Comparison of ENCODE assay signal across 8 mouse cellular contexts in the genomic region with DNA sequence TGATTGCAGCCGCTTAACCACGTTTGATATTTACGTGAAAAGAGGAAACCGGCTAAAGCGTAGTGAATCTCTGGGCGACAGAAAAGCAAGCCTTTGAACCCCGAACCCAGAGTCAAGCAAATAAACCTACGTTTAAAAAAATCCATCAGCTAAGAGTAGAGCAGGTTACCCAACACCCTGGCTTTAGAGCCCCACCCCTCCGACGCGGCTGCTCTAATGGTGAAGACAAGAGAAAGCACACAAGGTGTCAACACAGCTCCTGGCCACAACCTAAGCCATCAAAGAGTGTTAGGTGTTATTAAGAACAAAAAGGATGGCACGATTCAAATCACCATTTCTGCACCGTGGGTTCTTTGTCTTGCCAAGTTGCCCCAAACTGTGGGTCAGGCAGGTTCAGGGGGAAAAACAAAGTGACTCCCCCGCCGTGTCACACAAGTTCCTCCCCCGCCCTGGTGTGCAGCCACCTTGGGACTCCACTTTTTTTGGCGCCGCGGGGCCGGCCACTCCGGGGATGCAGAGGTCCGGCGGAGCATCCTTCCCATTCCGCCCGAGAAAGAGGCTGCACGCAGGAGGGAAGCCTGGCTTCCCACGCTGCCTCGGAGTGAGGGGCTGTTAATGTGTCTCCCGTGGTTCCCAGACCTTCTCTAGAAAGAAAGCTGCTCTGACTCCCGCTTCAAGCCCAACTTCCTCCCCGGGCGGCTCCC. TPM values are rescaled to one million over a fixed set of nuclear protein-coding genes. Genes with fewer than 3 reads are reported as not detected.
A peak's percentile ranks its signal among the peaks of the same experiment; 100 is the strongest.
DNase-seq lines count a peak whose midpoint lies in the region; ATAC-seq lines count a peak whose summit lies in the region.

No protein-coding gene starts in this region.

- H3K9me3 ChIP-seq in heart, embryonic 10.5 days, result no peaks in the 10 kb centered on the region
- H3K9me3 ChIP-seq in midbrain, embryonic 11.5 days (ENCODE audit: control insufficient read depth, low read length), result no peaks in the 10 kb centered on the region

- H3K27me3 ChIP-seq in heart, embryonic 10.5 days (ENCODE audit: insufficient read depth, poor library complexity, severe bottlenecking), result peaks cover 69% of the 10 kb centered on the region
- H3K27me3 ChIP-seq in midbrain, embryonic 11.5 days (ENCODE audit: control insufficient read depth, insufficient read depth, low read length), result peaks cover 54% of the 10 kb centered on the region

- ATAC-seq in midbrain, embryonic 11.5 days (ENCODE audit: low FRiP score), result peak; percentile 10; the same call in 1 of the 2 replicates
- ATAC-seq in monocyte, adult 5-6 weeks (replicated peaks; ENCODE audit: insufficient number of reproducible peaks, low FRiP score, low TSS enrichment, poor library complexity, severe bottlenecking), result no peak

- WGBS in heart, embryonic 10.5 days, result 3% methylated on average over 32 of the region's 32 CpGs
- WGBS in midbrain, embryonic 11.5 days, result 2% methylated on average over 32 of the region's 32 CpGs

- DNase-seq in heart, embryonic 10.5 days (ENCODE audit: low spot score), result no peak
- no peak for DNase-seq in heart, adult 11 months
- DNase-seq in A20 (ENCODE audit: low read depth, low spot score), result peak; percentile 25
- DNase-seq in induced T-regulatory cell, adult 2 months (ENCODE audit: low read depth), result peak; percentile 67
- peak; percentile 96 for DNase-seq in midbrain, embryonic 11.5 days (ENCODE audit: low spot score, missing footprints)
- DNase-seq in left cerebral cortex, postnatal 4 days, result no peak

- peak overlapping the region; percentile 60 for H3K9ac ChIP-seq in midbrain, embryonic 11.5 days (ENCODE audit: low read length)

- H3K27ac ChIP-seq in heart, embryonic 10.5 days, result peak overlapping the region; percentile 85
- no peak overlapping the region for H3K27ac ChIP-seq in brown adipose tissue, adult 24 weeks (replicated peaks; ENCODE audit: low read depth, low read length)
- H3K27ac ChIP-seq in midbrain, embryonic 11.5 days (ENCODE audit: low read depth, low read length), result no peak overlapping the region

- H3K36me3 ChIP-seq in heart, embryonic 10.5 days, result no peaks in the 10 kb centered on the region
- H3K36me3 ChIP-seq in midbrain, embryonic 11.5 days (ENCODE audit: control insufficient read depth, insufficient read depth, low read length), result no peaks in the 10 kb centered on the region

- intact Hi-C loops in left cerebral cortex, postnatal 4 days (cut with DNase I), result loop anchor here (10.0 kb wide), 2 partner anchors 113 to 173 kb away; a partner anchor contains a TSS

- H3K4me1 ChIP-seq in heart, embryonic 10.5 days, result peaks cover 50% of the 10 kb centered on the region
- H3K4me1 ChIP-seq in brown adipose tissue, adult 24 weeks (ENCODE audit: control insufficient read depth, insufficient read depth, insufficient read length, low read length), result no peaks in the 10 kb centered on the region; the same call in 1 of the 2 replicates
- H3K4me1 ChIP-seq in midbrain, embryonic 11.5 days (ENCODE audit: control insufficient read depth, insufficient read depth, low read length), result peaks cover 11% of the 10 kb centered on the region

- H3K4me3 ChIP-seq in heart, embryonic 10.5 days, result peak overlapping the region; percentile 88
- peak overlapping the region; percentile 77 for H3K4me3 ChIP-seq in brown adipose tissue, adult 24 weeks (ENCODE audit: insufficient read depth, low read depth, low read length)
- peak overlapping the region; percentile 63 for H3K4me3 ChIP-seq in midbrain, embryonic 11.5 days (ENCODE audit: low read depth, low read length)

- peak overlapping the region; percentile 90 for H3K4me2 ChIP-seq in midbrain, embryonic 11.5 days

RNA-seq across cellular contexts. Expression of a gene that starts 1.2 kb away (rescaled TPM):
- polyA plus RNA-seq in heart, embryonic 10.5 days (2016; fragmentation: Nextera tagmentation; extraction: Ambion mirVana), result 16.4 and 19.3 TPM in 2 replicates
- polyA plus RNA-seq in brown adipose tissue, adult 24 weeks (2012; ENCODE audit: insufficient read depth, insufficient read length, missing spikeins), result 9.6 and 9.9 TPM in 2 replicates
- polyA plus RNA-seq in midbrain, embryonic 11.5 days (2014; fragmentation: Nextera tagmentation; extraction: Ambion mirVana), result 10.0 and 11.7 TPM in 2 replicates
- total RNA-seq in left cerebral cortex, postnatal 4 days (2021), result 10 to 100 TPM; 34.3 to 41.2 TPM
- total RNA-seq in monocyte, adult 5-6 weeks (2017), result 46.9 to 71.7 TPM (median 48.9 TPM) in 3 replicates

RNA-seq across cellular contexts. Expression of a gene that starts 44.1 kb away (rescaled TPM):
- polyA plus RNA-seq in heart, embryonic 10.5 days (2016; fragmentation: Nextera tagmentation; extraction: Ambion mirVana), result 16.3 and 19.9 TPM in 2 replicates
- 38.1 and 43.4 TPM in 2 replicates for polyA plus RNA-seq in brown adipose tissue, adult 24 weeks (2012; ENCODE audit: insufficient read depth, insufficient read length, missing spikeins)
- polyA plus RNA-seq in midbrain, embryonic 11.5 days (2014; fragmentation: Nextera tagmentation; extraction: Ambion mirVana), result 43.9 and 46.6 TPM in 2 replicates
- 100 to 1,000 TPM; 112 to 115 TPM for total RNA-seq in left cerebral cortex, postnatal 4 days (2021)
- 63.4 to 120 TPM (median 63.6 TPM) in 3 replicates for total RNA-seq in monocyte, adult 5-6 weeks (2017)

Comparison
In these comparisons a context has a peak if more than half of its experiments do, and no peak if none do; other contexts are left out.
1. DNase-seq: peak in A20 (single experiment), induced T-regulatory cell, adult 2 months (single experiment) and midbrain, embryonic 11.5 days (single experiment); none in heart, embryonic 10.5 days (single experiment), heart, adult 11 months (single experiment) and left cerebral cortex, postnatal 4 days (single experiment).
2. Peak in every context shown above with its lines, with median percentiles within 50 percentile points of each other: H3K4me3 ChIP-seq.